Mouse (Mus musculus) limb, embryonic 12.5 days (tissue): Measurements from ENCODE around the gene Mog. TPM values are rescaled to one million over a fixed set of nuclear protein-coding genes. Genes with fewer than 3 reads are reported as not detected.

Source experiments
- ATAC-seq: fragments of 200-750 bp; cut with Nextera tagmentation; 2 replicates; pipeline ENCODE4 v1.8.0; 2017; ENCODE audit warnings: low read depth, moderate TSS enrichment; ENCODE audit not compliant: insufficient number of reproducible peaks, insufficient read depth, low FRiP score, low TSS enrichment
- H3K27ac ChIP-seq: fragments of 300-500 bp; sonication (generic); 2 replicates; pipeline ENCODE4 v1.5.1; 2016; ENCODE audit warnings: mild to moderate bottlenecking, moderate library complexity
- H3K27me3 ChIP-seq: fragments of 300-500 bp; sonication (generic); 2 replicates; pipeline ENCODE4 v1.6.1; 2016; ENCODE audit warnings: mild to moderate bottlenecking, moderate library complexity
- H3K36me3 ChIP-seq: fragments of 300-500 bp; sonication (generic); 2 replicates; pipeline ENCODE4 v1.6.1; 2016; ENCODE audit warnings: mild to moderate bottlenecking, moderate library complexity
- H3K4me1 ChIP-seq: fragments of 300-500 bp; sonication (generic); replicated peaks from 2 replicates; pipeline ENCODE4 v1.6.1; 2016
- H3K4me2 ChIP-seq: fragments of 300-500 bp; sonication (generic); 2 replicates; pipeline ENCODE4 v1.6.1; 2016; ENCODE audit warnings: mild to moderate bottlenecking, moderate library complexity
- H3K4me3 ChIP-seq: fragments of 300-500 bp; sonication (generic); replicated peaks from 2 replicates; pipeline ENCODE4 v1.5.1; 2016; ENCODE audit warnings: mild to moderate bottlenecking
- H3K9ac ChIP-seq: fragments of 300-500 bp; sonication (generic); replicated peaks from 2 replicates; pipeline ENCODE4 v1.6.1; 2016; ENCODE audit warnings: mild to moderate bottlenecking, moderate library complexity
- H3K9me3 ChIP-seq: fragments of 300-500 bp; sonication (generic); 2 replicates; pipeline ENCODE4 v1.6.1; 2016; ENCODE audit warnings: mild to moderate bottlenecking, moderate library complexity
- WGBS: fragments of 180-500 bp; shearing (Covaris S2); methylation state at CpG from one replicate; pipeline ENCODE4 v1.1.7; 2016; 5-methylcytosine and 5-hydroxymethylcytosine counted together
- polyA plus RNA-seq: library from polyadenylated mRNA; unstranded; fragments of >200 nt; fragmentation: Nextera tagmentation; extraction: Ambion mirVana; gene quantifications from 2 replicates; pipeline ENCODE4 v1.2.1, GENCODE M21; 2016

The Mog gene
- polyA plus RNA-seq, 1 experiment from 2014 or later: not detected

GRCm38 (mm10) chr17:37011719-37012118 lies 11.5 kb downstream of the Mog start:
- ATAC-seq: no peak

GRCm38 (mm10) chr17:37009460-37010042 lies 13.6 kb downstream of the Mog start:
- no peak for ATAC-seq
- 95% methylated on average over 17 of the region's 17 CpGs for WGBS
- Histone ChIP-seq H3K4me2 (no peak overlapping the region), H3K27ac (no peak overlapping the region), H3K36me3 (peaks cover 77% of the 10 kb centered on the region), H3K27me3 (no peaks in the 10 kb centered on the region), H3K9me3 (no peaks in the 10 kb centered on the region), H3K9ac (no peak overlapping the region), H3K4me3 (no peak overlapping the region), H3K4me1 (no peaks in the 10 kb centered on the region)

More at GRCm38 (mm10) chr17:37011719-37012118, 11.5 kb downstream of the Mog start:
- Histone ChIP-seq H3K4me3 (no peak overlapping the region), H3K9me3 (no peaks in the 10 kb centered on the region), H3K4me1 (no peaks in the 10 kb centered on the region), H3K36me3 (peaks cover 55% of the 10 kb centered on the region), H3K27ac (no peak overlapping the region), H3K9ac (no peak overlapping the region), H3K27me3 (no peaks in the 10 kb centered on the region), H3K4me2 (no peak overlapping the region)
- 77% methylated on average over 3 of the region's 3 CpGs for WGBS

GRCm38 (mm10) chr17:37008161-37008560 lies 15.0 kb downstream of the Mog start:
- Histone ChIP-seq H3K9me3 (no peaks in the 10 kb centered on the region), H3K4me3 (no peak overlapping the region), H3K9ac (no peak overlapping the region), H3K27ac (no peak overlapping the region), H3K4me1 (no peaks in the 10 kb centered on the region), H3K4me2 (no peak overlapping the region), H3K36me3 (peaks cover 77% of the 10 kb centered on the region), H3K27me3 (no peaks in the 10 kb centered on the region)
- ATAC-seq: no peak
- 91% methylated on average over 6 of the region's 6 CpGs for WGBS

GRCm38 (mm10) chr17:37003366-37003765 lies 19.8 kb downstream of the Mog start:
- 0 out of 2 replicates have a peak, but pooled peaks have one; percentile 3 for ATAC-seq
- H3K9ac ChIP-seq: peak overlapping the region; percentile 93
- no peaks in the 10 kb centered on the region for H3K4me1 ChIP-seq
- 52% methylated on average over 4 of the region's 4 CpGs for WGBS
- H3K27me3 ChIP-seq: no peaks in the 10 kb centered on the region
- H3K27ac ChIP-seq: no peak overlapping the region
- peak overlapping the region; percentile 72 for H3K4me3 ChIP-seq
- peaks cover 38% of the 10 kb centered on the region for H3K36me3 ChIP-seq
- peak overlapping the region; percentile 63 for H3K4me2 ChIP-seq
- H3K9me3 ChIP-seq: no peaks in the 10 kb centered on the region

- WGBS: under 1% methylated on average over 49 of the region's 49 CpGs
- H3K4me2 ChIP-seq: peak overlapping the region; percentile 63
- H3K27ac ChIP-seq: peak overlapping the region; percentile 93
- H3K36me3 ChIP-seq: peaks cover 31% of the 10 kb centered on the region
- peak overlapping the region; percentile 72 for H3K4me3 ChIP-seq
- peak; percentile 92 for ATAC-seq
- H3K27me3 ChIP-seq: no peaks in the 10 kb centered on the region
- peak overlapping the region; percentile 93 for H3K9ac ChIP-seq
- no peaks in the 10 kb centered on the region for H3K9me3 ChIP-seq
- H3K4me1 ChIP-seq: no peaks in the 10 kb centered on the region
These were observed 20.6 kb downstream of the Mog start for GRCm38 (mm10) chr17:37002364-37003330.

DNA sequence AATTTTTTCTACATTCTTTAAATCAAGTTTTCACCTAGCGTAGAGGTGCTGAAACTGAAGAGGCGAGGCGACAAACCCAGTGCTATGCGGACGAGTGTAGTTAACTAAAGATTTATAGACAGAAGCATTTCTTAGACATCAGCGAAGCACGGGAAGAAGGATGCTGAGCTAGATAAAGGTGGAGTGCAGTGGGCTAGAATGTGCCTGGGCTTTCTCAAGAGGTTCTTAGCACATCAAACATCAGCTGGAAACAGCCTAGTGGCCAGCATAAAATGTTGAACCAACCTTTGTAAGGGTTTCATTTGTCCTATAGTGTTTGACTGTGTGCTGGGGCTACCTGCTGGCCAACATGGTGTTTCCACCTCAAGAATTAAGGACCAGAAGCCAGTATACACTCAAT lies 22.3 kb downstream of the Mog start, which contains the start of gene Zfp57:
Gene Zfp57 (plus strand): TSS at position 301 of the 400 bp plus-strand sequence.
- H3K9ac ChIP-seq: no peak within 1 kb of the TSS
- peak within 1 kb of the TSS; percentile 63 for H3K4me2 ChIP-seq
- no peaks in the 10 kb centered on the region for H3K4me1 ChIP-seq
- H3K36me3 ChIP-seq: peaks cover 13% of the 10 kb centered on the region
- H3K27me3 ChIP-seq: no peaks in the 10 kb centered on the region
- H3K4me3 ChIP-seq: peak within 1 kb of the TSS; percentile 72
- WGBS: 91% methylated on average over 7 of the region's 7 CpGs
- no peak for ATAC-seq
- peak within 1 kb of the TSS; percentile 93 for H3K27ac ChIP-seq
- H3K9me3 ChIP-seq: no peaks in the 10 kb centered on the region

GRCm38 (mm10) chr17:36998477-36998876 lies 24.7 kb downstream of the Mog start:
- no peak overlapping the region for H3K4me2 ChIP-seq
- H3K27ac ChIP-seq: no peak overlapping the region
- H3K9ac ChIP-seq: no peak overlapping the region
- no peak overlapping the region for H3K4me3 ChIP-seq
- 73% methylated on average over 2 of the region's 2 CpGs for WGBS
- ATAC-seq: no peak
- no peaks in the 10 kb centered on the region for H3K27me3 ChIP-seq
- H3K36me3 ChIP-seq: no peaks in the 10 kb centered on the region
- no peaks in the 10 kb centered on the region for H3K9me3 ChIP-seq
- H3K4me1 ChIP-seq: no peaks in the 10 kb centered on the region

DNA sequence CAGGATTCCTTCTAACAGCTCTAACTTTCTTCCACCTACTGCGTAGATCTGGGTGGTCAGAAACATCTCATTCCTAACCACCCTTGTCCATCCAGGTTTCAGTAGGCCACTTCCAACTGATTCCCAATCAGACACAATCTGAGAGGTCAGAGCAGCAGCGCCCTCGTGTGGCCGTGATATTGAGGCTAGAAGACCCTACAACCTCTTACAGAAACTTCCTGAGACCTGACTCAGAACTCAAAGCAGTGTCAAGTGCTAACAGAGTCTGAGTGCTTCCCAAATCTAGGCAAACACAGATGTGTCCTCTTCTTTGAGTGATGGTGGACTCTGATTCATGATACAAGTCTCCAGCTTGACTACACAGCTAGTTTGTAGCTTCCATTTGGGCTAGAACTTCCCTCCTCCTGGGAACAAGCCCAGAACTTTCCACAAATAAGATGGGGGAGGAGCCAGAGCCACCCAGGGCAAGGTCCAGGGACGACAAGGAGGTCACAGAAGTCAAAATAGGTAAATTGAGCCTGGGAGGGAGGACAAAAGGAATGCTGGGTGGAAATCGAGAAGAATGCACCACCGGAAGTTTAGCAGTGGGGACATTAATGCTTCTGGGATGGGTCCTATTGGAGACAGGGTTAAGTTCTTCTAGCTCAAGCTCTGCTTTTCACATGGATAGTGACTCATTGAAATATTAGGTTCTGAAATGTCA lies 26.0 kb downstream of the Mog start:
- ATAC-seq: no peak
- Histone ChIP-seq H3K36me3 (no peaks in the 10 kb centered on the region), H3K4me1 (no peaks in the 10 kb centered on the region), H3K27me3 (no peaks in the 10 kb centered on the region), H3K9ac (no peak overlapping the region; the same call in 1 of the 2 replicates), H3K4me3 (no peak overlapping the region), H3K27ac (no peak overlapping the region), H3K9me3 (no peaks in the 10 kb centered on the region), H3K4me2 (no peak overlapping the region)
- 28% methylated on average over 7 of the region's 7 CpGs for WGBS

DNA sequence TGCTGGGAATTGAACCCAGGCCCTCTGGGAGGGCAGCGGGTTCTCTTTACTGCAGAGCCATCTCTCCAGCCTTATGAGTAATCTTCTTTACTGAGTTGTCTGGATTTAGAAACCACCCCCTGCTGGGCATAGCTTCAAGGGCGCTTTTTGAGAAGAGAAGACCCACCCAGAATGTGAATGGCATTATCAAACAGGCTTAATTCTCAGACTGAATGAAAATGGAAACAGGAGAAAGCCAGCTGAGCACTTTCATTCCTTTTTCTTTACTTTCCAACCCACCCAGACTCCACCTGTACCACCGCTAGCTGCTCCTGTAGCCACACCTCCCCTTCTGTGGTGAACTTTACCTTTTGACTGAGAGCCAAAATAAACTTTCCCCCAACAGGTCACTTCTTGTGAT lies 27.8 kb downstream of the Mog start:
- Histone ChIP-seq H3K4me3 (no peak overlapping the region), H3K9me3 (no peaks in the 10 kb centered on the region), H3K4me1 (no peaks in the 10 kb centered on the region), H3K9ac (no peak overlapping the region), H3K36me3 (no peaks in the 10 kb centered on the region), H3K27ac (no peak overlapping the region), H3K27me3 (no peaks in the 10 kb centered on the region), H3K4me2 (no peak overlapping the region)
- WGBS: 72% methylated on average over 3 of the region's 3 CpGs
- ATAC-seq: no peak

DNA sequence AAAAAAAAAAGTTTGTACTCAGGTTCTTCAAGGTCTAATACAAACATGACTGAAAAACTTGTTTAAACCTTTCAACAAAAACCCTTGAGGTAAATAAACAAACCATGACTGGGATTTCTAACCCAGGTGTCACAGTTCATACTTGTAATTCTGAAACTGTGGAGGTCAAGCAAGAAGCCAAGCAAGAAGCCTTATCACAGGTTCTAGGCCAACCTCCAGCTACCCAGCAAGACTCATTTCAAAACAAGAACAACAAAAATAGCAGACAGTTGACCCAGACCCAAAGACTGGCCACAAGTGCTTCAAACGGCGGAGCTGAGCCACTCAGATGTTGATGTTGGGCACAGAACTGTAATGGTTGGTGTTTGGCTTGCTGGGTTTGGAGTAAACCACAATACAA lies 28.7 kb downstream of the Mog start:
- H3K9ac ChIP-seq: no peak overlapping the region
- WGBS: 85% methylated on average over 2 of the region's 2 CpGs
- H3K27ac ChIP-seq: no peak overlapping the region
- no peak overlapping the region for H3K4me2 ChIP-seq
- H3K36me3 ChIP-seq: no peaks in the 10 kb centered on the region
- H3K27me3 ChIP-seq: peaks cover 4% of the 10 kb centered on the region
- no peak overlapping the region for H3K4me3 ChIP-seq
- no peaks in the 10 kb centered on the region for H3K9me3 ChIP-seq
- H3K4me1 ChIP-seq: no peaks in the 10 kb centered on the region
- ATAC-seq: no peak

GRCm38 (mm10) chr17:36993770-36994325 lies 29.4 kb downstream of the Mog start:
- no peak overlapping the region for H3K9ac ChIP-seq
- H3K4me3 ChIP-seq: no peak overlapping the region
- peaks cover 11% of the 10 kb centered on the region for H3K27me3 ChIP-seq
- H3K4me1 ChIP-seq: no peaks in the 10 kb centered on the region
- H3K4me2 ChIP-seq: no peak overlapping the region
- ATAC-seq: no peak
- WGBS: 82% methylated on average over 4 of the region's 4 CpGs
- no peak overlapping the region for H3K27ac ChIP-seq
- H3K9me3 ChIP-seq: no peaks in the 10 kb centered on the region
- no peaks in the 10 kb centered on the region for H3K36me3 ChIP-seq
